Mouse (Mus musculus) heart, adult 18-20 months (tissue): Measurements from ENCODE around the gene Nckap5. TPM values are rescaled to one million over a fixed set of nuclear protein-coding genes. Genes with fewer than 3 reads are reported as not detected.

ENCODE experiments used
- DNase-seq, 2 experiments: peaks; one replicate each; pipeline ENCODE4 v3.0.0; 2021 to 2022; ENCODE audit warnings: mixed read lengths in 1 of 2
- total RNA-seq, 2 experiments: library from RNA; stranded (reverse); gene quantifications; 2 replicates each; pipeline ENCODE4 v1.2.3; 2021

The Nckap5 gene
- total RNA-seq, 2 experiments from 2014 or later: 8.8 to 10.9 TPM

DNA sequence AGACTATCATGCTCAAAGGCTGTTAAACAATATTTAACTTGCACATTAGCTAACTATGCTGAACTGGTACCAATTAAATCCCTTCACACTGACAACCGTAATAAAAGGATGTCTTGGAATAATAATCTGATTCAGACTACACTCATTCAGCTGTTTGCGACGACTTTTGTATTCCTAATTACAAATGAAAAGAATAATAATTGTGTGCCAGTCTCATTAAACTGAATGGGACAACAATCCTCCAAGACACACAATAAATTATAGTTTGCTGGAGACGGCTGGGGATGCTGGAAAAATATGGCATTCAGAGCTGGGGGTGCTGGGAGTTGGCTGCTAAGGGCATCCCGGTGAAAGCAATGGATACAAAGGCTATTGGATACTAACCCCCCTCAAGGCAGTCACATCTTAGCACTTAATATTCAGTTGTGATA is 818.9 kb downstream of the Nckap5 start:
- no peak for DNase-seq

DNA sequence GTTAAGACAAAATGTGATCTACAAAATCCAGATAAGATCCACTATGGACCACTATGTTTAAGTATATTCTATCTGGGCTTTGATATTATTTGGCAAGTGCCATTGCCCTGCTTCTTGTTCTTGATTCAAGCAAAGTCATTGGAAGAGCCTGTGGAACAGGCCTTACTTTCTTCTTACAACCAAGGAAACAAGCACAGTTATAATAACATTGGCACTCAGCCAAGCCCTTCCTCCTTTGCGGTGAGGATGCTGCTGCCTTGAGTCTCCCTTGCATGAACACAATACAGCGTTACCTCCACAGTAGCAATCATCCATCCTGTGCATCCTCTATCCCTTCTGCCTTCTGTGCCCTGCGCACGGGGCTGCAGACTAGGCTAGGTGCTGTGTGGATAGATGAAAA is 823.0 kb downstream of the Nckap5 start:
- DNase-seq: no peak

DNA sequence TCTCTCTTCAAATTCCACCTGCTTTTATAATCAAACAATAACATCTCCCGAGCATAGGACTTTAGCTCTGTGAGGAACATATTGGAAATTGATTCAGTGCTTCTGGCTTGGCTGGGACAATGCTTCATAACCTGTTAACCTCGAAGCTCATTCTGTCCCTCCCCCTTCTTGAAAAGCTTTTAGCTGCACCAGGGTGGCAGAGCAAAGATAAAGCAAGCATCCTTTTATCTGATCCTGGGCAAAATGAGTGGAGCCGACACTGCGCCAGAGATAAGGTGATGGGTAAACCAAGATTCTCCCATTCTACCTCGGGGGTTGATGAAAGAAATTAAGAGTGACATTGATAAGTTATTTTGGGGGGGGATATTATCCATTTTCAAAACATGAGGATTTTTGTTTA is 824.9 kb downstream of the Nckap5 start:
- no peak for DNase-seq

DNA sequence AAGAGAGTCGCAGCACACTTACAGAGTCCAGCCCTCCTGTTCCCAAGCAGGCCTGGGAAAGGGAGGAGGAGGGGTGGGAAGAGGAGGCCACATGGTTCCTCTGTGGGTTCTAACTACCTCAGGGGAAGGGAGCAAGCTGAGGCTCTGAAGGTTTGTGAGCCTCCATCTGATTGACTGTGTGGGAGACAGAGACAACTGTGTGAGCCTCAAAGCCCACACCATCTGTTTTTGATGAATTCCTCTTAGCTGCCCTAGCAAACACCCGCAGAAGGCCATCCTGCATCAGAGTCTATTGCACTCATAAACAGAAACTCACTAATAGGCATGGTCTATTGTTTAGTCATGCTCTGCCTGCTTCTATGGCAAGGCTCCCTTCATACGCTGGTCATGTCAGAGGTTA is 834.1 kb downstream of the Nckap5 start:
- no peak for DNase-seq

DNA sequence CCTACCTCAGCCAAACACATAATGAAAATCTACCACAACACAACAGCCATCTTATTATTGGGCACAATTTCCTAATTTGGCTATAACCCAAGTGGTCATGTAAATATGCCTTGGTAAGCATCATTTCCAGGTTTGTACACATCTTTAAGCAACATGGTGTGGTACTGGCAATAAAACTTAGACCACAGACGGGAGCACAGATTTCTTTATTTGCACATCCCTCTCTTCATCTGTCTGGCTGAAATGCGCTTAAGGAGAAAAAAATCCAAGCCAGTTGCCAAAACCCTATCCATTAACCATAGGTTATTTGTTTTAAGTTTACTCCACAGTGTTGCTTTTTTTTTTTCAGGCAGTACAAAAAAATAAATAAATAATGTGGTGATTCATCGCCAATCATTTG is 842.8 kb downstream of the Nckap5 start:
- DNase-seq: no peak

DNA sequence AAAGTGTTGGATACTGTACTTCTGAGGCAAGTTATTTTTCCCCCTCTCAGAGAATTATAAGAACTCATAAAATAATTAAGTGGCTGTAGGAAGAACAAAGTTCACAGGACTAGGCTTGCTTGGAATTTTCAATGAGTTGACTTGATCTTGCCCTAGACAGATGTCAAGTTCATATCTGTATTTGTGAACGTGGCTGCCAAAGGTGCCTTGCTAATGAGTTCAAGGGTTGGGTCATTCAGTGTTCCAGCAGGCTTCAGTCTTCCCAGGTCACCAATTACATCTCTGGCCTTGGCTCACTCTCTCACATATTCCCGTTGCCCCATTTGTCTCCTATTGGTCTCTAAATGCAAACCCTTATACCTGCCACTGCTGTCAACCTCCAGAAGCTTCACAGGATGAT is 846.0 kb downstream of the Nckap5 start:
- no peak for DNase-seq

DNA sequence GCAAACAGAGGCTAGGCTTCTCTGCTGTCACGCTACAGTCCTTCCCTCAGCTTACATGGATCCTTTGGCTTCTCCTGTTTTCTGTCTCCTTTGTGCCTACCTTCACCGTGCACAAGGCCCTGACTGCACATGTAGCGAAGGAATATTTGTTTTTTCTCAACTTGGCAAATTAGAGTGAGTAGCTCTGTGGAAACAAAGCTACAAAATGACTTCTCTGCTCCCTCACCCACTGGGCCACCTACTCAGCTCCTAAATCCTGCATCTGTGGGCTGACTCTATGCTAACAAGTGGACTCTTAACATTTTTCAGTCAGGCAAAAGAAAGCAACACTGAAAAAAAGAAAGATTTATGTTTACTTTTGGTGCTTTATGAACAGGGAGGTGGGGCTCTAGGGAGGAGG is 856.0 kb downstream of the Nckap5 start:
- no peak for DNase-seq

DNA sequence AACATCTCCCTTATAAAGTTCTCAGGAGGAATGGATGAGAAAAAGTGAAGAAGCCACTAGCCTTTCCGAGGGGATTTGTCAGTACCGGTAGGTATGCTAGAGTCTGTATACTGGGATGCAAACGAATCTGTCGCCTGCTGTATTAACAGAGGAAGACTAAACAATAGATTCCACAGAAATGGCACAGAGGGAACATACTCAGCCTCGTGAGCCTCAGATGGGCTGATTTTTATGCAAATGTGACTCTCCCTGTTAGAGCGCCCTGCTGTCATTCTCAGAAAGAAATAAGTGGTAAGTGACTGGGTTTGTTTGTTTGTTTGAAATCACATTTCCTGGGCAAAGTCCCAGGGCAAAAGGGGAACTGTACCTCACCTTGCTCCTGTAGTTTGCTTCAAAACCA is 858.7 kb downstream of the Nckap5 start:
- DNase-seq: no peak

DNA sequence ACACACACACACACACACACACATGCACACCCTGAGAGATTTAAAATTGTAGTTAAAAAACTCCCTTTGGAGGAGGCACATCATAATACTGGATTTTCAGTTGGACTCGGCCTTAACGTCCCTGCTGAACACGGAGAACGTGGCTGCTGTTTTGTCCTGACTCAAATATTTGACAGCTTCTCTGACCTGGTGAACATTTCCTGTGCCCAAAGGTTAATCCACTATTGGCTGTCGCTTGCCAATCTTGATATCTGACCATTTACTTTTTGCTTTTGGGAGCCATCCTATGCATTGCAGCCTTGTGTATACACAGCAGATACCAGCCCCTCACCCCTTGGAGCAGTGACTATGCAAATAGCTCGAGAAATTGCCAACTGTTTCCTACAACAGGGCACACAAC is 862.9 kb downstream of the Nckap5 start:
- no peak for DNase-seq

DNA sequence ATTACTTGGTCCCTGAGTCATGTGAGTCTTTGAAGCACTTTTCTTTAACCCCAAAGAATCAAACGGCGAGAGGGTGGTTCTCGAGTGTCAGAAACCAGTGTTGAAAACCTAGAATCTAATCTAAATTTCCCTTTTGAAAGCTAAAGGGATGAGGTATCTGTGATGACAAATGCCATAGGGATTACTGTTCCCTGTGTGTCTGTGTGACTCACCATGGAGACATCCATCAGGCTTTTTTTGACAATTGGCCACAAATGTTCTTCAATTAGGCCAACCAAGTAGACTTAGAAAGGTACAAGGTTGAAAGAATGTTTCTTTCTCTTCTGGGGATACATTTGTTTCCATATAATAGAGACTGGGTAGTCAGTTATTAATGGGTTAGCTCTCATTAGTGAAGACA is 879.6 kb downstream of the Nckap5 start:
- no peak for DNase-seq

DNA sequence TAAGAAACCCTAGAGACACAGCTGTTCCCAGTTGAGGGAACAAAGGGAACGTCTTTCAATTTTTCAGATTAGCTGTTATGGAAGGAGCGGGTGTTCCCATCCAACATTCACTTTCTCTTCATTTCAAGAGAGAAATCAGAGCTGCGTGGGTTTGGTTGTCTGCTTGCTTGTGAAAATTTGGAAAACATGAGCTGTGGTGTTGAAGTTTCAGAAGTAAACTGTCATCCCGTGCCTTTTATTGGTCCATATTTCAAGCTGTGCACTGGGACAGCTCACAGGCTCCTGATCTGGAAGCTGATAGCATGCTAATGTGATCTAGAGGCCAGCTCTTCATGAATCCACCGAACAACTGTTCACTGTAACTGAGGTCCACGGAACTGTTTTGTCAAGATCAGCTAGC is 881.5 kb downstream of the Nckap5 start:
- DNase-seq: peak; percentile 4

DNA sequence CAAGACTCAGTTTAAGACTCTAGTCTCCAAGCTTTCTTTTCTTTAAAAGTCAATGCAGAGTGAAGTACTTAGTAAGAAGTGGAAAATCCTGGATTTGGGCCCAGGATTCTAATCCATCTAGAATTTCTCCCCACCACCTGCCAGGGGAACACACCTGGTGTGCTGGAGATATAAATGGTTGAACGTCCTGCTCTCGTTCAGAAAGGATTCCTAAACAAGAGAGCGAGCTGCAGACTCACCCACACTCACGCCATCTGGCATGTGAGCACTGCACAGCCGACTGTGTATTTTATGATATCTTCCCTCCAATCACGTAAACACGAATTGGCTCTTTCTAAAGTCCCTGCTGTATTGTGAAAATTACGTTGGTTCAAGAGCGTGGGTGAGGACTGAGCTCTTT is 885.5 kb downstream of the Nckap5 start:
- DNase-seq: no peak

DNA sequence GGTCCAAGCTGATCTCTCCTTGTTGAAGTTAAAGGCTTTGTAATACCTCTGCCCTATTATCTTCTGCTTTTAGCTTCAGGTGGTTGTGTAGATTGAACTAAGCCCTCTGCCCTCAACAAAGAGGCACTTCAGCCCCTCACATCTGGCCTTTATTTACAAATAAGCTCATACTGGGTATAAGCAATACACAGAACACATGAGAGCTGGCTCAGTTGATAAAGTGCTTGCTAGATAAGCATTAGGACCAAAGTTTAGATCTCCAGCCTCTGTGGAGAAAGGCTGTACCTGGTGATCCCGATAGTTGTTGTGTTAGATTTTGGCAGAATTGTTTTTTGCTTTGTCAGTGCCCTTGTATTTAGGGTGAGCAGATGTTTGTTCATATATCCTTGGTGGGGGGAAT is 887.3 kb downstream of the Nckap5 start:
- DNase-seq: no peak

DNA sequence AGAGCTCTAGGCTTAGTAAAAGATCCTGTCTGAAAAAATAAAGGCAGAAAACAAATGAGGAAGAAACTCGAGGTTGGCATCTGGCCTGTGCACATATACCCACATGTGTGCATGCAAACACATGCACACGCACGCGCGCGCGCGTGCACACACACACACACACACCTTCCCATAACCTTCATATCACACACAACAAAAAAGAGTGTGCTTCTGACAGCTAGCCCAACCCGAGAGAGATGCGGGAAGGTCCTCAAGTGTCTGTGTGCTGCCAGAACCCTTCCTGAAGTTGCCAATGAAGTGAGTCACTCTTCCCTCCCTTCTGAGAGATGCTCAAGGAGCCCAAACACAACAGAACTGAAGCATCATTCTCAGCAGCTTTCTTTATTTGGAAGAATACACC is 905.1 kb downstream of the Nckap5 start:
- DNase-seq: no peak

DNA sequence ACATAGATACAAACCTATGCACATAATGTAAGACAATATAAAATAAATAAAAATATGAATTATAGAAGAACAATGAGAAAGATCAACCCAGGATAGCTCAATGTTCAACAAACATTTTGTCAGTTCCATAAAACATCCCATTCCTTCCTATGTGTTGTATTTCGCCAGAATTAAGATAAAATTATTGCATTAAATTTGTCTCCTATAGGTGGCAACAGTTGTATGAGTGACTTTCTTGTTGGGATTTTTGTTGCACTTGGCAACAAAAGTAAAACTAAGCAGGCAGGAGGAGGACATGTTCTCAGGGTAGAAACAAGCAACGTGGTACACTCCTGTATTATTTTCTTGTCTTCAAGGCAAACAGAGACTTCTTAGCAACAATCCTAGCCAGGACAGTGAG is 907.5 kb downstream of the Nckap5 start:
- DNase-seq: no peak

DNA sequence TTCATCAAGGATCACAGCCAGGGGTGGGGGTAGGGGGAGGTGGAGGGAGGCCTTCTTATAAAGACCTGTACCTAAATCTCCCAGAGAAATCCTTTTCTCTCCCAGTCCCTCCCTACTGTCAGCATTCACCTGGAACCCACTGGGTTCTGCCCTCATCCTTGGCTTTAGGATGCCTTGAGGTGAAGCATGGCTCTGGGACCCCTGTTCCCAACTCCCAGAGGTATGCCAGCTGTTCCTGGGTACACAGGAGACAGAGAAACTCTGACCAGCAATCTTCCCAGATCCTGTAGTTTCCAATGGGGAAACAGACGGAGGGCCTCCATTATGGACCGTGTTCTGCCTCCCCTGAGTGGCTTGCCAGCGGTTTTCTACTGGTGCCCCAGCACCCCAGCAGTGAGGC is 909.9 kb downstream of the Nckap5 start:
- no peak for DNase-seq

DNA sequence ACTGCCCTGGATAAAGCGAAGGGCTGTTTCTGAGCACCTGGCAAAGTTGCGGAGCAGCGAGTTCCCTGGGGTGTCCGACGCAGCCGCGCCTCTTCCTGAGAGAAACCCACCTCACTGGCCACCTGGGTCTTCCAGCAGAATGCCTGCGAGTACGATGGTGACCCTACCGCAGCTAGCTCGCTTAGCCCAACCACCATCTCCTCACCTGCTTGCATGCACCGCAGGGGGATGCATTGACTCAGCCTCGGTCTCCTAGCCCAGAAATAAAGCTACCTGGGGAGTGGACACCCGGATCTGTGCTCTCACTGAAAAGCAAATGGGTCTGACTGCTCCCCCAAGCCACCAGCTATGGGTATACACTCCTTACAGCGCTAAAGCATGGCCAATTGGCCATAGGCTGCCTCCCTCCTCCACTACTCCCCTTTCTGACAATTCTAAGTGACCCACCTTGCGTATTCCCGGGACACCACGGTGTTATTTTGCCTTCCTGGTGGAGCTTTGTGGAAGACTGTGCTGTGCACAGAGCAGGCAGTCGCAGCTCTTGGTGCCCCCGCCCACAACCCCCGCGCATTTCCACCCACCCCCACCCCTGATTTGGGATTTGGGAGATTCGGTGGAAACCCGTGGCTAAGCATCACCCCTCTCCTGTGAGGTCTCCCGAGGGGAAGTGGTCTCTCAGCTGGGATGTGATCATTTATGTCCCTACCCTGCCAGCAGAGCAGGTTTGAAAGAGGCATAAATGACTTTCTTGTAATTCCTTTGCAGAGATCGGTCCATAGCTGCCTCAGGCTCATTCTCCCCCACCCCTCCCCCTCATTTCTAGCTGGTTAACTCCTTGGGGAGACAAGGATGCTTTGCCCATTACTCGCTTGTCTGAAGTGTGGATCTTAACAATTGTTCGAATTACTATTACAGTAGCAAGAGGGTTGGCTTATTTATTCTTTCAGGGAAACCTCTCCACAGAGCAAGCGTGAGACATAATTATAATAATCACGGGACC is 917.7 kb downstream of the Nckap5 start, which contains the start of gene Lypd1:
Gene Lypd1, minus strand, starts transcription at position 501 of the 1,000 bp plus-strand sequence.
- no peak for DNase-seq

DNA sequence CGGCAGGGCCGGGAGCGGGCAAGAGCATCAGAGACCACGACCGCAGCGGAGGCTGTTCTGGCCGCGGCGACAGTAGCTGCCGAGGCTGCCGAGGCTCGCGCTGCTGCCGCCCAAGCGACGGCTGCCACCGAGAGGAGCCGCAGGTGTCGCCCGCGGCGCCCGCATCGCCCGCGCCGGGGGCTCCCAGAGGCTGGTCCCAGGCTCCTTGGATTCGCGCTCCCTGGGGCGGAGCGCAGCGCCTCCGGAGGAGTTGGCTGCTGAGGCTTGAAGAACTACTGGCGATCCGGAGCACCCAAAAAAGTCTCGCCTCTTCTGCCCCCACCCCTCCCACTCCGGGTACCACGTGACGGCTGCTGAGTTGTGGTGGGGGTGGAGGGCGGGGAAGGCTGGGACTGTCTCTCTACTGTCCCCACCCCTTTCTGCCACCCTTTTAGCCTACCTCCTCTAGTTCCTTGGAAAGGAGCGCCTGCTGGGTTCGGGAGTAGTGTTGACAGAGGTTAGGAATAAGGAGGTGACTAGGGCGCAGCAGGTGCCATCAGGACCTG is 918.6 kb downstream of the Nckap5 start:
- peak; percentile 13 to 31 for DNase-seq

DNA sequence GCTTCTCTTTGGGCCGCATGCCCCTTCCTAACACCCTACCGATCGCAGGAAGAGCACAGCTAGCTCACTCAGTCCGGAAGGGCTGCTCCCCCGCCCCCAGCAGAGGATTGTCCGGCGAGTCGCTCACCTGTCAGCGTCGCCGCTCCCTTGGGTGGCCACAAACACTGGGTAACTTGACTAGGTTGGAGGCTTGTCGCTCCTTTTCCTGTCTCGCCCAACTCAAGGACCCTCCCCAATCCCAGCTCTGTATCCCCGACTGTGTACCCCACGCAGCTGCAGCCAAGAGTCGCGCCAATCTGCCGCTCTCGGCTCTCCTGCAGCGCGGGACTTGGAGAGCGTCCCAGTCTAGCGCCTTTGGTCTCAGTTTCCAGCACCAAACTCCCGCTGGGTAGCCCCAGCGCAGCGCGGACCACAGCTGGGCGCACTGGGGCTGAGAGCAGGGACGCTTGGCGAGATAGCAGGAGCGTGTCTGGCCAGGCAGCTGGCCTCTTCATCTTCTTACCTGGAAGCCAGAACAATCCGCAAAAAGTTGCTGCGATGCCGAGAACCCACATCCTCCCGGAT is 919.2 kb downstream of the Nckap5 start:
- DNase-seq: peak; percentile 12 to 13

DNA sequence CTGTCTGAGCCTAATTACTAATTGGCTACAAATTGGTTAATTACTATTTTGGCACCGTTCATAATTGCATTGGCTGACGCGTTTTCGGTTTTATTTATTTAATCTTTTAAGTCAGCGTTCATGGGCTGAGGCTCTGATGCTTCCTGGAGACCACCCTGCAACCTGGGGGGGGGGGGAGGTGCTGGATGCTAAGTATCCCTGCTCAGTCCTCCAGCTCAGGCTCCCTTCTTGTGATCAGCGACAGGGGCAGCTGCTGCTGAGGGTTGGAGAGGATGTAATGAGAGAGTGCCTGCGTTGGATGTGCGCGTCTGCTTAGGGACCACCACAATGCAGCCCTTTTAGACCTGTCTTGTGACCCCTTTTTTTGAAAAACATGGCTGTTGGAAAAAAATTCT is 919.7 kb downstream of the Nckap5 start:
- DNase-seq: no peak

DNA sequence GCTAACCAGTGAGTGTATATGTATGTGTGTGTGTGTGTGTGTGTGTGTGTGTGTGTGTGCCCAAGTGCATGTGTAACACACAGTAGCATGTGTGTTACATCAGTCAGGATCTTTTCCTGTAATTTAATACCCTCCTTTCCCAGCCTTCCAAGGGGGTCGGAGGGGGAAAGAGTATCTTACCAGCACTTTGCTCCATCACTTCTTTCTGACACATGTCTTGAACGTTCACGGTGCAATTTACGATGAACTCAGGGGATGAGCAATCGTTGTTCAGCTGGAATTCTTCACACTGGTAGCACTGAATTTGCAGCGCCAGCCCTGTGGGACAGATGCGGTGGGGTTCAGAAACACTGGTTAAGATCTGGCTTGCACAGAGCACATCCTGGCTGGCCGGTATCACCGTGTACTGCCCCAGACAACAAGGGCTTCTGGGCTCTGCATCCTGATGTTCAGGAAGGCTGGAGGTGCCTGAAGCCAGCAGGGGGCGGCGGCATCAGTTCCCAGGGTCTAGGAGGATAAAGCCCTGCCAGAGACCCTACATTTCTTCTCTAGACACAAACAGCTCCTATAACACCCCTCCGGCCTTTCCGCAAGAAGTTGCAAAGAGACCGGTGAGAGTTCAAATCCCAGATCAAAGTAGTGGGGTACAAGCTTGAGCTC is 920.3 kb downstream of the Nckap5 start:
- no peak for DNase-seq

DNA sequence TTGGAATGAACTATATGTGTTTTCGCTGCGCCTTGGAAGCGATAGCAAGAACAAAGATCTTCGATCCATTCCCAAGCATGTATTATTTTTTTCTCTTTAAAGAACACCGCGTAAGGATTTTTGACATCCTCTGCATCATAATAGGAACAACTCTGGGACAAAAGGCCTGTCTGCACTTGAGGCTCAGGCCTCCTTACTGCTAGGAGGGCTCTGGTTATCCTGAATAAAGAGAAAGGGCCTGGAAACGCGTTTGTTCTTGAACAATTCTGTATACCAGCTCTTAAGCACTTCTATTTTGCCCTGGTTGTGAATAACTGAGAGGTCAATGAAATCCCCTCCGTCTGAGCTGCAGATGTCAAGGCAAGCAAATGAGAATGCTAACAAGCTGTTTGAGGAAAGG is 937.4 kb downstream of the Nckap5 start:
- DNase-seq: no peak

DNA sequence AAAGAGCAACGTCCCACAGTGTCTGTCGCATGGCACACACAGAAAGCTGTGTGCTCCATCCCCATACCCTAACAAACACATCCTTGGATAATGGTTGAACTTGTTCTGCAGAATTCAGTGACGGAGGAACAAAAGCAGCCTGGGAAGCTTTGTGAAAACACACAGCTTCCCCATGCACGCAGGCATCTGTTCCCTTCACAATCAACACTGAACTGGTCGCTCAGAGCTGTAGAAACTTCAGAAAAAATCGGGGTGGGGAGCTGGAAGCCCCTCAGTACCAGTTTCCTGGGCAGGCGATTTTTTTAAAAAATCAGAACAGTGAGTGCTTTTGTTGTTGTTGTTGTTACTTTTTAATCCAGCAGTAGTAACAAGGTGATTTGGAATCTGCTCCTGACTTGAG is 960.5 kb downstream of the Nckap5 start:
- DNase-seq: no peak
